Mouse (Mus musculus) adrenal gland, adult 2 months (tissue): ENCODE results near the gene Ppfia3. TPM values are rescaled to one million over a fixed set of nuclear protein-coding genes. Genes with fewer than 3 reads are reported as not detected.
"Not testable (repeated sequence)": the region's sequence is repeated elsewhere in the genome, so short reads cannot be mapped to it uniquely, and the experiment has no call there.

Experiments
- DNase-seq: peaks from one replicate; pipeline ENCODE4 v3.0.0; 2021
- polyA plus RNA-seq: library from polyadenylated mRNA; depleted of rRNA; stranded (reverse); fragments of >200 nt; gene quantifications from 2 replicates; pipeline ENCODE4 v1.2.3, GENCODE M21; 2012
- total RNA-seq, 2 experiments: library from RNA; stranded (reverse); gene quantifications; 2 replicates each; pipeline ENCODE4 v1.2.3; 2021

Ppfia3 gene
- total and polyA plus RNA-seq, 3 experiments: 1.1 to 4.3 (median 2.8) TPM

DNA sequence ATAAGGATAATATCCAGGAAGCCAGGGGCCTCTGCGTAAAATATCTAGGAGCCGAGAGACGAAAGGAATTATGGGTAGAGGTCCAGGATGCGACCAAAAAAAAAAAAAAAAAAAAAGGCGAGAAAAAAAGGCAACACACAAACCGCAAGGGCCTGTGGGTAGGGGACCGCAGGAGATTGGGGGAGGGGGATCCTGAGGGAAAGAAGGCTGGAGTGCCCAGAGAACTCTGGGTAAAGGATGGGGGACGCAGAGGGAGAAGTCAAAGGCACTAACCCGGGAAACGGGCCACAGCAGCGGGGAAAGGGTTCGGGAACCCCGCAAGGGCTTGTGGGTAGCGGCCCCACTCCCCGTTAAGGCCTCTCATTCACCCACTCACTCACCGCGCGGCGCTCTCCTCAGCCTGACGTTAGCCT, 28.3 kb upstream of the Ppfia3 start:
- no peak for DNase-seq

GRCm38 (mm10) chr7:45386077-45386476, 19.3 kb upstream of the Ppfia3 start:
- DNase-seq: no peak

DNA sequence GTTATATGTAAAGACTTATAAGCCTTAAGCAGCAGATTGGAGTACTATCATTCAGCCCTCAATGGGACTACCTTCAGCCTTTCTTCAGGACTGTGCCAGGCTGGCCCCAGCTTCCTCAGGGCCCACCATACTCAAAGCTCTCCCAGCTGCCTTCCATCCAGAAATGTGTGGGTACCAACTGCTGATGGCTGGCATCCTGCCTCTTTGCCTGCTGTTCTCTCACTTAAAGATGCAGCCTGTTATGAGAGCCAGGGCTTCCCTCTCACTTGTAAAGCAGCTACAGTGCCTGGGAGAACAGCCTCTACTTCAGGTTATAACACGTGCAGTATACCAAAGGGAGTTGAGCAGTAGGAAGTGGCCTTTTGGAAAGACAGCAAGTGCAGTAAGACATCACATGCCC, 9.2 kb upstream of the Ppfia3 start:
- no peak for DNase-seq

GRCm38 (mm10) chr7:45374620-45375019, 7.8 kb upstream of the Ppfia3 start:
- no peak for DNase-seq

GRCm38 (mm10) chr7:45372371-45372770, 5.6 kb upstream of the Ppfia3 start:
- peak; percentile 61 for DNase-seq

DNA sequence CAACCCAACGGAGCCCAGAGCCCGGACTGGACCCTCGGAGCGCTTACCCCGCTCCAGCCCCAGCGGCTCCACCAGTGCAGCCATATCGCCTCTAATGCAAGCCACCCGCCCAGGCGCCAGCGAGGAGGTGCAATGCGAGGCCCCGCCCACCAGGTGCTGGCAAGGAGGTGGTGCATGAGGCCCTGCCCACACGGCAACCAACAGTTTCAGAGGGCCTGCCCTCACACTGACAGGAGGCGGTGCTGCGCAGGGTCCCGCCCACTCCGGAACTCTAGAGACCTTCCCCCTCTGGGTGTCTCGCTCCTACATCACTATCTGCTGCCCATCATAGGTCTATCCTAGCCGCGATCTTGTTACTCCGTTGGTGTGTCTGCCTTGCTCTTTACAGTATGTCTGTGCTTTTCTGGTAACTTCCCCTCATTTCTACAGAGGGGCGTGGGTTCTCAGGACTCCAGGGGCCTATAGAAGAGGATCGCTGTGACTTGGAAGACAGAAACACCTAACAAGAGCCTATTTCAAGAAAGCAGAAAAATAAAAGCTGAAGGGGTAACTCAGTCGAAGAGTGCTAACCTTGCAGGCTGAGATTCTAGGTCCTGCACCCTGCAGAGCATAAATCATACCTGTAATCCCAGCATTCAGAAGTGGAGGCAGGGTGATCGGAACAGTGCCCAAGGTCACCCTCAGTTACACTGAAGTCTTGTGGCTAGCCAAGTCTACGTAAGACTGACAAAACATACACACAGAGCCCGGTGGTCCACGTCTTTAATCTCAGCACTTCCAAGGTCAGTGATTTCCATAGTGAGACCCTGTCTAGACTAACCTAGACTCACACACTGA, 3.9 kb upstream of the Ppfia3 start, which contains the start of gene Lin7b:
Gene Lin7b, minus strand, starts transcription at position 109 of the 837 bp plus-strand sequence.
- peak; percentile 93 for DNase-seq

- no peak for DNase-seq
Measured at GRCm38 (mm10) chr7:45369836-45370474, 3.1 kb upstream of the Ppfia3 start.

DNA sequence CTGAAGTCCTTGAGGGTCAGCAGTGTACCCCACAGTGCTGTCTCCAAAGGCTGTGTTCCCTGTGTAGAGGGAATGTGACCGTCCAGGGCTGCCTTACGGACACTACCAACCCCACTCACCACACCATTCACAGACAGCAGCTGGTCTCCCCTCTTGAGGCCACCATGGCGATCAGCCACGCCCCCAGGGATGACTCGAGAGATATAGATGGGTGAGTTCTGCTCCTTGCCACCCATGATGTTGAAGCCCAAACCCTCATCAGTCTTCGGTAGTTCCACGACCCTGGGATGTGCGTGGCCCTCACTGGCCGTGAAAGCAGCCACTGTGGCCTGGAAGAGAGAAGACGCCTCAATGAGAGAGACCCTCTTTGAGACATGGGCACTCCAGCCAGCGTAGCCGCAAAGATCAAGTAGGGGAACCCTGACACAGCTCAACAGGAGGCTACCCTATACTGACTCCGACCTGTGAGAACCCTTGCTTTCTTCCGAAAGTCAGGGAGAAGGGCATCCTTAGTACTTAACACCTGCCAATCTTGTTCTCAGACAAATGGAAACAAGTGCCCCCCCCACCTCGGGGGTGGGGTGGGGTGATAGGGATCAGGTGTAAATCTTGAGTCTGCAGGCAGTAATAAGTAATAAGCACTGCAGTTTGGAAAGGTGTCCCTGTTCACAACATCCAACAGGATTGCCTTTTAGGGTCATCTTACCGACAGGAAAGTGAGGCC, 2.4 kb upstream of the Ppfia3 start:
- no peak for DNase-seq

DNA sequence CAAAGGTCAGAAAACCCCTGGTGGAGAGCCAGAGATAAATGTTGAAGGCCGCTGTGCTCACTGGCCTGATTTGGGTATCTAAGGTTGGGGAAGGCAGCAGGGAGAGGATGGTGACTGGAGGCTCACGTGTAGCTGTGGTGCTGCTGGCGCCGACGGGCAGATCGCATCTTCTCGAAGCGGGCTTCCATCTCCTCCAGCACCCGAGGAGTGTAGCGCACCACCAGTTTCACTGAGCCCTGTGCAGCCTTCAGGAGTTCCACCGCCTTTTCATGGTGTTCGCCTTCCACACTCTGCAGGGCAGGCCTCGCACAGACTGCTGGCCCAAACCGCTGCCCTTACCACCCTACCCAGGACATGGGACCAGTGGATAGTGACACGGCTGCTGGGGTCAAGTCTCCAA, 1.4 kb upstream of the Ppfia3 start:
- DNase-seq: no peak

DNA sequence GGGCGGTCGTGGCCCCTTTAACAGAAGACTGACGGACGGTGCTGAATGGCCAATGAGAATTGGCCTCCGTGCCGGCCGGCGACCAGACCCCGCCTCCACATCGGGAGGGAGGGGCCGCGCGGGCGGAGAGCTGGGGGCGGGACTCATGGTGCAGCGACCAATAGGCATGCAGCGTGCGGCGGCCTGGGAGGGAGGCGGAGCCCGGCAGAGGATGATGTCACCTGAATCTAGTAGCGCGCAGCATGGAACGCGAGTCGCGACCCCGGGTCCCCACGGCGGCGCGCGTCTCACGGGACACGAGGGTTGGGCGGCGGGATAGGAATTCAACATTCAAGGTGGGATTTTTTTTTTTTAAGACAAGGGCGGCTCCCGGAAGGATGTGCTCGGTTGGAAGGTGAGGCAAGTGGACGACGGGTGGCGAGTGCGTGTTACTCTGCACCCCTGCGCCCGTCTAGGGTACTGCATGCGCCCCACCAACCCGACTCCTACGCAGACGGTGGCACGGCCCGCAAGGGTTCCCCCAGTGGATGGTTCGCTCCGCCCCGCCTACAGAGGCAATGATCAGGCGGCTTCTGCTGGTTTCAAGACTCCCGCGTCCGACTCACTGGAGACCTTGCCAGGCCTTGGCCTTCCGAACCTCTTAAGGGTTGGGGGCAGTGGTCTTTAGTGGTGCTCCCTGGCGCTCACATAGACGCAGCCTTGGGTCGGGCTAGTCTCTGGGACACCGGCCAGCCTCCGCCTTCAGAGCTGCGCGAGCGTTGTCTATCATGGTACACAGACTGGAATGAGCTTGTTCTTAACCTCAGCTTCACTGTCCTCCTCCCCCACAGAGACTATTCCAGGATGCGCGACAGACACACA, 431 bp upstream of the Ppfia3 start:
- peak; percentile 99 for DNase-seq

- DNase-seq: peak; percentile 72
Measured at GRCm38 (mm10) chr7:45365742-45366651, 822 bp downstream of the Ppfia3 start.

DNA sequence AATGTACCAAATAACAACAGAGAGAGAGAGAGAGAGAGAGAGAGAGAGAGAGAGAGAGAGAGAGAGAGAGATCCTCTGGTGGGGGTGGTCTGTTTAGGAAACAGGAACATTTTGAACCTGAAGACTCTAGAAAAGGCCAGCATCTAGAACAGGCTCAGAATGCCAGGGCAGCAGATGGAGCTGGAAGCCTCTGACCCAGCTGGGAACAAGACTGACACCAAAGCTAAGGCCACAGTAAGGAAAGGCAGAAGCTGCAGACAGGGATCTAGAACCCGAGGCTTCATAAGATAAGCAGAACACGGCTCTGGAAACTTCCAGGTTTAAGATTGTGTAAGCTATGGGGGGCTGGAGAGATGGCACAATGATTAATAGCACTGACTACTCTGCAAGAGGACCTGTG, 2.8 kb downstream of the Ppfia3 start:
- DNase-seq: no peak

GRCm38 (mm10) chr7:45362801-45363200, 4.0 kb downstream of the Ppfia3 start:
- no peak for DNase-seq

DNA sequence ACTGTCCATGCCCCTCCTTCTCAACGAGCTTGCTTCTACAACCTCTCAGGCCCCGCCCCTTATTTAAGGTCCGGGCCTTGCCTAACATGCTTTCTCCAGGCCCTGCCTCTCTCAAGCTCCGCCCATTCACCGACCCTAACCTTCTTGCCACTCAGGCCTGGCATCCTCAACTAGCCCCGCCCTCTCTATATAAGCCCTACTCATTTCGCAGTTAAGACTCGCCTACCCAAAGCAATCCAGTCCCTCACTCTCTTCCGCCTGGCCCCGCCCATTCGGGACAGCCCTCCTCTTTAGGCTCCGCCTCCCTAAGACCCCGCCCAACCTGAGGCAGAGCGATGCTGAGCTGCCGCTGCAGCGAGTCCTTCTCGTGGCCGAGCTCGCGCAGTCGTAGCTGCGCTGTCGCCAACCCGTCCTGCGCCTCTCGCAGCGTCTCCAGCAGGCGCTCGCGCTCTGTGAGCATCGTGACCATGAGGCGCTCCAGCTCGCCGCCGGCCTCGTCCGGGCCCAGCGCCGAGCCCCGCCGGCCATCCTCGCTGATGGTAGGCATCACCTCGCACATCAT, 5.5 kb downstream of the Ppfia3 start:
- DNase-seq: peak; percentile 85

DNA sequence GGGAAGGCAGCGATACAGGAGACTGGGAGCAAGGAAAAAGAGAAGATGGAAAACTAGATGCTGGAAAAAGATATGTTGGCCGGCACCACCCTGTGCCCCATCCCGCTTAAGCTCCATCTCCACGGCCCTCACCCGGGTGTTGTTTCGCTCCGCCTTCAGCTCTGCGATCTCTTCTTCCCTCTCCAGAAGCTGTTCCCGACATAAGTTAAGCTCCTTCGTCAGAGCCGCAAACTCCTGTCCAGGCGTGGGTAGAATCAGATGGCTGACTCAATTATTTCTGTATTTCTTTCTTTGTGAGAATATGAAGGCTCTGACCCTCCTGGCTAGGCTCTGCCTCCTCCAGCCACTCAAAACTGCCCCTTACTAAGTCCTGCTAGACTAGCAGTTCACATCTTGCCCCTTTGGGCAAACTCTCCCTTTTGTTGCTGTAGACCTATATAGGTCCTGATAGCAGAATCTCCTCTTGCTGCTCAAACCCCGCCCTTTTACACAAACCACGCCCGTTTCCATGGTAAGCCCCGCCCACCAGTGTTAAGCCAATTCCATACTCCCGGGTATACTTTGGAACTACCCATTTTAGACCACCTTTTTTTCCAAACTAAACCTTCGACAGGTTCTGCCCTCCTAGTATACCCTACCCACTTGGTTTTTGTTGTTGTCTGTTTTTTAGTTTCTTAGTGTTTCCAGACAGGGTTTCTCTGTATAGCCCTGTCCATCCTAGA, 6.3 kb downstream of the Ppfia3 start:
- DNase-seq: no peak

DNA sequence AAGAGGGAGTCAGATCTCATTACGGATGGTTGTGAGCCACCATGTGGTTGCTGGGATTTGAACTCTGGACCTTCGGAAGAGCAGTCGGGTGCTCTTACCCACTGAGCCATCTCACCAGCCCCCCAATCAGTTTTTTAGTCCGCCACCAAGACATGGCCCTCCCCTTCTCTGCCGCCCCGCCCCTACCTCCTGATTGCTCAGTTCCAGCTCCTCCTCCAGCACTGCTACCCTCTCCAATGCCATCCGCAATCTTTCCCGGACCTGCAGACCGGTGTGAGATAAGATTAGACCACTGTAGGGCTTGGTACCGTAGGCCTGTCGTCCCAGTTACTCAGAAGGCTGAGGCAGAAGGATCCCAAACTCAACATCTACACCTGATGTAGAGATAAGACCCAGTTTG, 7.7 kb downstream of the Ppfia3 start:
- not testable (repeated sequence) for DNase-seq

DNA sequence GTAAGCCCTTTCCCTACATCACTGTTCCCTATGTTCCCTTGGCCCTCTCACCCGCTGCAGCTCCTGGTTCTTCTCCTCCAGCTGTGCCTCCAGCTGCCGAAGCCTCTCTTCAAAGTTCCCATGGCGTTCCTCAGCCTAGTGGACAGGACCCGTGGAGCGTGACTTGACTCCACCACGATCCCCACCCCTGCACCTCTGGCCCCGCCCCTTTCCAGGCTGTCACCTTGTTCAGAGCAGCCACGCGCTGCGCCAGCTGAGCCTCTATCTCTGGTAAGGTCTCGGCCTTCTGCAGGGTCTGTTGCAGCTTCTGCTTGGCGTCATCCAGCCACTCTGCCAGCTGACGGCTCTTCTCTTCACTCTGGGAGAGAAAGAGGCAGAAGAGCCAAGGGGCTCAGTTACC, 10.7 kb downstream of the Ppfia3 start:
- no peak for DNase-seq

DNA sequence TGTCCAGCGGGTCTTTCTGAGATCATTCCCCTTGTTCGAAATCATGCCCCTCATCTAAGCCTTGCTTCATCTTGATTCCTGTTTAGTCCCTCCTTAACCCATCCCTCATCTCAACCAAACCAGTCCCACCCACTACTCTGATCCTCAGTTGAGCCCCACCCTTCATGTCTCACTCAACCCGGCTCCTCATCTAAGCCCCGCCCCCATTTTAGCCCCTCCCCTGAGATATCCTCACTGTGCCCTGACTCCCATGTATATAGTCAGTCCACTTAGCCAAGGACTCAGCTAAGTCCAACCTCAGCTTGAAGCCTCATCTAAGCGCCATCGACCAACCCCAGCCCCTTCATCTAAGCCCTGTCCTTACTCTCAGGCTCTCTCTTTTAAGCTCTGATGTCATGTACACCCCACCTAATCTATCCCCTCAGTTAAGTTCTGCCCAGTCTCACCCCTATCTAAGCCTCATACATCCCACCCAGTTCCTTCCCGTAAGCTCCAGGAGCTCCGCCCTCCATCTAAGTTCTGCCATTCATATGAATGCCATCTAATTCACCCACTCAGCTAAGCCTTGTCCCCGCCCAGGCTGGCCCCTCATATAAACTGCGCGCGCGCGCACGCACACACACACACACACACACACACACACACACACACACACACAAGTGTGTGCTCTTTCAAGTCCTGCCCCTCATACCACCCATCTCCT, 11.3 kb downstream of the Ppfia3 start:
- DNase-seq: no peak

GRCm38 (mm10) chr7:45353041-45353440, 13.8 kb downstream of the Ppfia3 start:
- DNase-seq: no peak
